Mouse (Mus musculus): ENCODE data around the gene Gm14296.
"Not testable (repeated sequence)": the region's sequence is repeated elsewhere in the genome, so short reads cannot be mapped to it uniquely, and the experiment has no call there.

Gm14296 gene

GRCm38 (mm10) chr2:176927709-176928108 is at the start of gene Gm14296:
Gene Gm14296 (minus strand): TSS chr2:176927809.
- not testable (repeated sequence) for DNase-seq

DNA sequence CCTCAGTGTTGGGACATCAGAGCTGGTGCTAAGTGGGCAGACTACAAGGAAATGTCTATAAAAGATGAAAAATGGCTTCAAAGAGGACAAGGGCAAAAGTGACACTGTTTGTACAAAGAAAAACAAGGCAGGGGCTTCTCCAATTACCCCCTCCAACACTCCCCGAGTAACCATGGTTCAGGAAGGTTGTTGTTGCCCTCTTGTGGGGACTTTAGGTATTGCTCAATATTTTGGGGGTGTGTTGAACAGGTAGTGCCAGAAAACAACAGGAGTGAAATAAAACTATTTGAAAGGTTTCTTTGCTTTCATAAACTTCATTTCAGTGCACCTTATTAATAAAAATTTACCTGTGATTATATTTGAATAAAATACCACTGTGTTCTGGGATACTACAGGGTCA is 22.1 kb downstream of the Gm14296 start:
- not testable (repeated sequence) for DNase-seq

All from cerebellum, adult 9-10 months (tissue).